Mouse (Mus musculus) mesoderm, embryonic 11.5 days (tissue): ENCODE data around the gene Sncg.
A peak's percentile ranks its signal among the peaks of the same experiment; 100 is the strongest.
"Not testable (repeated sequence)": the region's sequence is repeated elsewhere in the genome, so short reads cannot be mapped to it uniquely, and the experiment has no call there.

Experiments
- DNase-seq: peaks from one replicate; pipeline ENCODE4 v3.0.0-alpha.2; 2012; ENCODE audit warnings: low read depth, low spot score

Sncg gene

GRCm38 (mm10) chr14:34374577-34374976 is at the start of gene Sncg:
Sncg (minus strand) TSS chr14:34374789.
- DNase-seq: peak; percentile 63

DNA sequence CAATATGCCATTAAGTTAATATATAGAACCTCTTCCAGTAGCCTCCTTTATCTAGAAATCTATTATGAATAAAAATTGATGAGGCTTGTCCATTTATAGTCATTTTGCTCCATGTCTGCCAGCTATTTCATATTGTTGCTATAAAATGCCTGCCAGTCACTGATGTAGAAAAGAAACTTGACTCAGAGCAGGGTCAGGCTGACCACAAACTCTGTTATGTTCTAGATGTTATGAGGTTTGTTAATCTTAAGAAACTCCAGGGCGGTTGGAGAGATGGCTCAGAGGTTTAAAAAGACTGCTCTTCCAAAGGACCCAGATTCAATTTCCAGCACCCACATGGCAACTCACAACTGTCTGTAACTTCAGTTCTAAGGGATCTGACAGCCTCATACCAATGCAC is 46.5 kb upstream of the Sncg start:
- no peak for DNase-seq

GRCm38 (mm10) chr14:34417501-34417900 is 42.9 kb upstream of the Sncg start:
- no peak for DNase-seq

GRCm38 (mm10) chr14:34416946-34417345 is 42.4 kb upstream of the Sncg start:
- DNase-seq: not testable (repeated sequence)

DNA sequence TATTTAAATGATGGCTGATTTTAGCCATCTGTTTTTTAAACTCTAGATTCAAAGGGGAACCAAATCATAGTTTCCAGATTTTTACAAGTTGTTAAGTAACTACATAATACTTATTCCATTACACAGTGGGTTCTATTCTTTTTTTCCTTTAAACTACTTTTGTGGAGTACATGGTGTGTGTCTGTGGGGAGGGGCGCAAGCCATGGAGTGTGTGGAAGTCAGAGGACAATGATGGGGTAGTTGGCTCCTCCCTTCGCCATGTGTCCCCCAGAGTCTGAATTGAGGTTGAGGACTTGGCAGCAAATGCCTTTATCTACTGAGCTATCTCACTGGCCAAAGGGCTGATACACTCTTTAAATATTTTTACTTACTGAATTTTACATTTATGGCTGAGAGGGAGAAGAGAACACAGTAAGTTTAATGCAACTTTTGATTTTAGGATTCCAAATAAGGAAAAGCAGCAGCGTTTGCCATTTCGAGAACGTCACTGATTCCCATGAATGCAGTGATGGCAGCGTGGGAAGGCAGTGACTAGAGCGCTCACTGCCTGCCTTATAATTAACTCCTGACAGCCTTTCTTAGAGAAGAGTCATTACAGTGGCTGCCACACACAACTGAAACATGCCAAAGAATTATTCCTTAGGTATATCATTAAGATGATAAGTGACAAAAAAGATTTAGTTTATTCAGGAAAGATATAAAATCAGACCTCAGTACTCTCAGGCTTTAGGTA is 37.7 kb upstream of the Sncg start:
- no peak for DNase-seq

- DNase-seq: no peak
Measured at GRCm38 (mm10) chr14:34410716-34411115, 36.1 kb upstream of the Sncg start.

DNA sequence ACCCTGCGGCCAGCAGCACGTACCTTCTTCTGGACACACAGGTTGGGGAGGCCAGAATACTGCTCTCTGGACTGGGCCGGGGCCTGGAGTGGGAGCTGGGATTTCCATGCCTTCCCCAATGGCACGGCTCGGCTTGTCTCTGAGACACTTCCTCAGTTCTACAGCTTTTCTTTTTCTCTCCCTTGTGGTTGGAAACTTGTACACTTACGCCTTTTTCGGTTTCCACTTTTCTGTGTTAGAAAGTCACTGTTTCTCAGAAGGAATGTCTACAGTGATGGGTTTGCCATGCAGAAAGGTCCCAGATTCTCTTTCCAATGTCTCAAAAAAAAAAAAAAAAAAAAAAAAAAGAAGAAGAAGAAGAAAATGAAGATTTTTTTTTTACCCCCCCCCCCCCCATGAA is 28.8 kb upstream of the Sncg start:
- no peak for DNase-seq

DNA sequence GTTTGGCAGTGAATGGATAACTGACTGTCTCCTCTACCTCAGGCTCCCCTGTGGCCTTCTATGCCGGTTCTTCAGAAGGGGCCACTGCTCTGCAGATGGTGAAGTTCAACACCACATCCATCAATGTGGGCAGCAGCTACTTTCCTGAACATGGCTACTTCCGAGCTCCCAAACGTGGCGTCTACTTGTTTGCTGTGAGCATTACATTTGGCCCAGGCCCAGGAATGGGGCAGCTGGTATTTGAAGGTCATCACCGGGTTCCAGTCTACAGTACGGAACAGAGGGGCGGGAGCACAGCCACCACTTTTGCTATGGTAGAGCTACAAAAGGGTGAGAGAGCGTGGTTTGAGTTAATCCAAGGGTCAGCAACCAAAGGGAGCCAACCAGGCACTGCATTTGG is 28.3 kb upstream of the Sncg start:
- no peak for DNase-seq

- peak; percentile 84 for DNase-seq
Measured at GRCm38 (mm10) chr14:34401135-34401534, 26.5 kb upstream of the Sncg start.

DNA sequence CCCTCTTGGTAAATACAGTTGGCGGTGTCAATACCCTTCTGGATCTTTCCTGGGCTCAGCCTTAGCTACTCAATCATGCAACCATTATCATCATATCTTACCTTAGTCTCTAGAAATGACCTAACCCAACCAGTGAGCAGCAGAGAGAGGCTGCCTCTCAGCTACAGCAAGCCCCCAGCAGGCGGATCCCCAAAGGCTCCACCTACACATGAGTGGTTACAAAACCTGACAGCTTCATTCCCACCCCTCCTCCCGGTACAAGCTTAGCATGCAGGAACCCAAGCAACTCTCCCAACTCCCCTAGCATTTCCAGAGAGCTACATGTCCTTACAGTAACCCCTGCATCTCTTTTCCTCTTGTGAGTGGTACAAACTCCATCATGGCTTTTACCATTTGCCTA is 25.4 kb upstream of the Sncg start:
- DNase-seq: no peak

- DNase-seq: no peak
Measured at GRCm38 (mm10) chr14:34399301-34399700, 24.7 kb upstream of the Sncg start.

GRCm38 (mm10) chr14:34398901-34399300 is 24.3 kb upstream of the Sncg start:
- DNase-seq: no peak

DNA sequence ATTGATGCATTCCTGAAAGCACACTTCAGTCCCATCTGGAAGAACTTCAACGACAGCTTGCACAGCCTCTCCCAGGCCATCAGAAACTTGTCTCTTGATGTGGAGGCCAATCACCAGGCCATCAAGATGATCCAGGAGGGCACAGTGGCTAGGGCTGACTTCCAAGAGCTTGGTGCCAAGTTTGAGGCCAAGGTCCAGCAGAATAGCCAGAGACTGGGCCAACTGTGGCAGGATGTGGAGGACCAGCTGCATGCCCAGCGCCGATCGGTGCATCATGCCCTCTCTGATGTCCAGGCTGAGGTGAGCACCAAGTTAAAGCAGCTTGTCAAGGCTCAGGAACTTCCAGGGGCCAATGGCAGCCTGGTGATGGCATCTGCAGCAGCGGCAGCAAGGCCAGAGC is 23.3 kb upstream of the Sncg start:
- no peak for DNase-seq

GRCm38 (mm10) chr14:34393295-34393694 is 18.7 kb upstream of the Sncg start:
- DNase-seq: no peak

- DNase-seq: no peak
Measured at GRCm38 (mm10) chr14:34382921-34383704, 8.5 kb upstream of the Sncg start.

- DNase-seq: peak; percentile 72
Measured at GRCm38 (mm10) chr14:34378560-34379331, 4.2 kb upstream of the Sncg start.

- no peak for DNase-seq
Measured at GRCm38 (mm10) chr14:34377121-34377520, 2.5 kb upstream of the Sncg start.

GRCm38 (mm10) chr14:34375941-34376340 is 1.4 kb upstream of the Sncg start:
- no peak for DNase-seq

- no peak for DNase-seq
Measured at GRCm38 (mm10) chr14:34375415-34375904, 871 bp upstream of the Sncg start, which contains the start of gene Mmrn2. Mmrn2 (plus strand) TSS chr14:34375465.

DNA sequence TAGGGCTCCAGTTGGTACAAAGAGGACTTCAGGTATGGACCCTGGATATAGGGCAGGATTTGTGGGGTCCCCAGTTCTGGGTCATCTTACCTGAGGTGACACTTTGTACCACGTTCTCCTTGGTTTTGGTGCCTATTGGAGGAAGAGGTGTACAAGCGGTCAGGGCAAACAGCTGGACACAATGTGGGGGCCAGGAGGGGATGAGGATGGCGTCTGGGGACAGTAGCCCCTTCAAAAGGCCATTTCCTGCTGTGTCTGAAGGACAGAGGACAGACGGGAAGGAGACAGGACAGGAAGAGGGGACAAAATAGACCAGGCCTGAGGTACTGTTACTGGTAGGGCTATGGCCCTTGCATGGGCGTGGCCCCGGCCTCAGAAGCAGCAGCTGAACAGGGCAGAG is 1.0 kb downstream of the Sncg start:
- no peak for DNase-seq

DNA sequence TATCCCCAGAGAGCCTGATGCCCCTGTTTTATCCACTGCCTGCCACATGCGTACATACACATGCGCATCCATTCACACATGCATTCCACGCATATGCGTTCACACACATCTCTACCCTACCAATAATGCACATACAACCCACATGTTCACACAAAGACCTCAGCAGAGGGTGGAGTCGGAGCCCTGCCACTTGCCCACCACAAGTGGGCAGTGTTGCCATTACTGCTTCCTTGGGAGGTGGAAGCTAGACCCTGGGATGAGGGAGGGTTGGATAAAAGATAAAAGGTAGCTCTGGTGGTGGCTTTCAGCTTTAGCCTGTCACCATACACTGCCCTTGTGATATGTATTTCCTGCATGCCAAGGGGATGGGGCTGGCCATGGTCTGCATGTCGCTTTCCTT is 1.9 kb downstream of the Sncg start:
- peak; percentile 62 for DNase-seq

DNA sequence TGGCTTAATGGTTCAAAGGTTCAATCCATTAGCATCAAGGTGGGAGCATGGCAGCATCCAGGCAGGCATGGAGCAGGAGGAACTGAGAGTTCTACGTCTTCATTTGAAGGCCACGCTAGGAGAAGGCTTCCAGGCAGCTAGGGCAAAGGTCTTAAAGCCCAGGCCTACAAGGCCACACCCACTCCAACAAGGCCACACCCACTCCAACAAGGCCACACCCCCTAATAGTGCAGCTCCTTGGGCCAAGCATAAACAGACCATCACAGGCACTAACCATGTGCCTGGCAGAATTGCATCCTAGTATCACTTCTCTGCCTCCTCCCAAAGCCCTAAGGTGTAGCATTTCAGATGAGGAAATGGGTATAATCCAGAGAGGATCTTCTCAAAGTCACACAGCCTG is 2.8 kb downstream of the Sncg start:
- DNase-seq: no peak
